Mouse (Mus musculus) brain, embryonic 14.5 days (tissue): ENCODE data around the gene Ccl22.

ENCODE experiments used
- CTCF ChIP-seq: fragments of 200-500 bp; IDR thresholded peaks from 2 replicates; pipeline ENCODE4 v1.5.1; 2012; ENCODE audit warnings: inconsistent platforms, mild to moderate bottlenecking, moderate library complexity, borderline replicate concordance; ENCODE audit not compliant: insufficient read depth, insufficient read length; ENCODE audit errors: extremely low read depth
- POLR2A ChIP-seq: fragments of 200-500 bp; IDR thresholded peaks from 2 replicates; pipeline ENCODE4 v1.6.1; 2012; ENCODE audit warnings: mild to moderate bottlenecking, inconsistent platforms, borderline replicate concordance; ENCODE audit not compliant: poor library complexity, insufficient read depth, insufficient read length, severe bottlenecking; ENCODE audit errors: extremely low read depth

- TF ChIP-seq POLR2A = no peak
- TF ChIP-seq CTCF = no peak
These were observed 32.6 kb downstream of the Ccl22 start for GRCm38 (mm10) chr8:94778036-94778435.
